Comparison of ENCODE assay signal across 8 mouse cellular contexts in the genomic region with DNA sequence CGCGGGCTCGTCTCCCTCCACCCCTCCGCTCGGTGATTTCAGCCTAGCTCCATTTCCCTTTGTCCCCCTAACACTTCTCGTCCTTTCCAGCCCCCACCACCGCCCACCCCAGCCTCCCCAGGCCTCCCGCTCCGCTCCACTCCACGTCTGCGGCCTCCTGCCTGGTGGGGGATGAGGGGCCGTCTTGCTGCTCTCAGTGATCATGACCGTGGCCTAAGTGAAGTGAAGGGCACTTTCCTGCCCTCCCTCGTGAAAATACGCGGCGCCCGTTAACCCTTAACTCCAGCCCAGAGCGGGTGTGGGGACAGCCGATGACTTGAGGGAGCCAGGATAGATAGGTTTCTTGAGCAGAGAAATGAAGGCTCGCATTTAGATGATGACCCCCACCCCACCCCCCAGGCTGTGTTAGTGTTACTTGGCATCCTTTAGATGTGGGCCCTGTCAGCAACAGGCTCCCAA. TPM values are rescaled to one million over a fixed set of nuclear protein-coding genes. Genes with fewer than 3 reads are reported as not detected.
DNase-seq lines count a peak whose midpoint lies in the region; ATAC-seq and TF ChIP-seq lines count a peak whose summit lies in the region.

No protein-coding gene starts in this region.

- WGBS in forebrain, embryonic 12.5 days, result 1% methylated on average over 21 of the region's 21 CpGs
- WGBS in intestine, embryonic 14.5 days, result under 1% methylated on average over 21 of the region's 21 CpGs
- WGBS in liver, embryonic 15.5 days (ENCODE audit: insufficient replicate concordance), result under 1% methylated on average over 21 of the region's 21 CpGs
- WGBS in olfactory bulb, adult 2 months, result 2% methylated on average over 21 of the region's 21 CpGs

- TF ChIP-seq CTCF in layer of hippocampus, adult 2 months (conservative IDR thresholded peaks at IDR 0.05), result no peak
- no peak for TF ChIP-seq CTCF in brain, embryonic 14.5 days (IDR thresholded peaks at IDR 0.05; ENCODE audit: borderline replicate concordance, extremely low read depth, insufficient read depth, insufficient read length)
- TF ChIP-seq CTCF in olfactory bulb, adult 2 months (IDR thresholded peaks at IDR 0.05; ENCODE audit: insufficient read depth, low read depth, low read length), result no peak

- H3K4me2 ChIP-seq in forebrain, embryonic 12.5 days, result peak overlapping the region; percentile 91
- H3K4me2 ChIP-seq in intestine, embryonic 14.5 days (ENCODE audit: low read length), result peak overlapping the region; percentile 79
- H3K4me2 ChIP-seq in liver, embryonic 15.5 days, result peak overlapping the region; percentile 96

- peaks cover 36% of the 10 kb centered on the region for H3K4me1 ChIP-seq in forebrain, embryonic 12.5 days
- peaks cover 22% of the 10 kb centered on the region for H3K4me1 ChIP-seq in intestine, embryonic 14.5 days (replicated peaks; ENCODE audit: control insufficient read depth, insufficient read depth, low read length)
- peaks cover 69% of the 10 kb centered on the region for H3K4me1 ChIP-seq in liver, embryonic 15.5 days (replicated peaks)
- peaks cover 17% of the 10 kb centered on the region for H3K4me1 ChIP-seq in olfactory bulb, adult 2 months (ENCODE audit: control insufficient read depth, insufficient read depth, low read length)

- no peaks in the 10 kb centered on the region; the same call in 1 of the 2 replicates for H3K27me3 ChIP-seq in forebrain, embryonic 12.5 days
- H3K27me3 ChIP-seq in intestine, embryonic 14.5 days (replicated peaks; ENCODE audit: control insufficient read depth, insufficient read depth, low read length), result no peaks in the 10 kb centered on the region
- peaks cover 26% of the 10 kb centered on the region for H3K27me3 ChIP-seq in liver, embryonic 15.5 days

- peak overlapping the region; percentile 98 for H3K9ac ChIP-seq in forebrain, embryonic 12.5 days
- H3K9ac ChIP-seq in intestine, embryonic 14.5 days (ENCODE audit: low read length), result peak overlapping the region; percentile 89
- peak overlapping the region; percentile 95 for H3K9ac ChIP-seq in liver, embryonic 15.5 days

- no peaks in the 10 kb centered on the region for H3K9me3 ChIP-seq in forebrain, embryonic 12.5 days
- H3K9me3 ChIP-seq in intestine, embryonic 14.5 days (ENCODE audit: control insufficient read depth, low read length), result no peaks in the 10 kb centered on the region
- no peaks in the 10 kb centered on the region for H3K9me3 ChIP-seq in liver, embryonic 15.5 days (replicated peaks)

- no peak for DNase-seq in layer of hippocampus, adult 2 months (ENCODE audit: low spot score in 2 of 2)
- no peak for DNase-seq in layer of hippocampus, postnatal 36 days
- DNase-seq in brain, embryonic 14.5 days (ENCODE audit: low read depth), result peak; percentile 58
- peak; percentile 73 for DNase-seq in intestine, embryonic 14.5 days (ENCODE audit: low spot score)
- no peak for DNase-seq in frontal cortex, adult 2 months (ENCODE audit: extremely low spot score in 1 of 2, low spot score in 1 of 2)

- TF ChIP-seq POLR2A in brain, embryonic 14.5 days (IDR thresholded peaks at IDR 0.05; ENCODE audit: borderline replicate concordance, extremely low read depth, insufficient read depth, insufficient read length, poor library complexity, severe bottlenecking), result no peak
- TF ChIP-seq POLR2A in olfactory bulb, adult 2 months (IDR thresholded peaks at IDR 0.05; ENCODE audit: insufficient read depth, low read depth, low read length), result no peak; the same call in 1 of the 2 replicates

- peaks cover 32% of the 10 kb centered on the region for H3K36me3 ChIP-seq in forebrain, embryonic 12.5 days (replicated peaks)
- H3K36me3 ChIP-seq in intestine, embryonic 14.5 days (ENCODE audit: control insufficient read depth, insufficient read depth, low read length), result peaks cover 32% of the 10 kb centered on the region
- peaks cover 35% of the 10 kb centered on the region for H3K36me3 ChIP-seq in liver, embryonic 15.5 days (replicated peaks)

- peak; percentile 5; the same call in 1 of the 2 replicates for ATAC-seq in forebrain, embryonic 12.5 days (ENCODE audit: low FRiP score)
- peak; percentile 6; the same call in 1 of the 2 replicates for ATAC-seq in intestine, embryonic 14.5 days (replicated peaks; ENCODE audit: low FRiP score, low TSS enrichment, low read depth)
- no peak; the same call in 1 of the 2 replicates for ATAC-seq in liver, embryonic 15.5 days (ENCODE audit: insufficient read depth)

- peak overlapping the region; percentile 100 for H3K27ac ChIP-seq in layer of hippocampus, adult 2 months
- peak overlapping the region; percentile 97 for H3K27ac ChIP-seq in forebrain, embryonic 12.5 days
- peak overlapping the region; percentile 96 for H3K27ac ChIP-seq in intestine, embryonic 14.5 days (ENCODE audit: low read depth)
- peak overlapping the region; percentile 94 for H3K27ac ChIP-seq in liver, embryonic 15.5 days (replicated peaks)
- no peak overlapping the region for H3K27ac ChIP-seq in olfactory bulb, adult 2 months (ENCODE audit: insufficient read depth, low read depth, low read length)

- peak overlapping the region; percentile 82 for H3K4me3 ChIP-seq in layer of hippocampus, adult 2 months
- H3K4me3 ChIP-seq in forebrain, embryonic 12.5 days (replicated peaks), result peak overlapping the region; percentile 99
- peak overlapping the region; percentile 64 for H3K4me3 ChIP-seq in intestine, embryonic 14.5 days (ENCODE audit: low read depth, low read length)
- peak overlapping the region; percentile 98 for H3K4me3 ChIP-seq in liver, embryonic 15.5 days (replicated peaks)
- H3K4me3 ChIP-seq in olfactory bulb, adult 2 months (ENCODE audit: insufficient read depth, low read depth, low read length), result peak overlapping the region; percentile 97

RNA-seq across cellular contexts. Expression of a gene that starts 2.4 kb away (rescaled TPM):
- total RNA-seq in layer of hippocampus, adult 2 months (2021), result 100 to 1,000 TPM; 522 to 554 TPM
- total RNA-seq in layer of hippocampus, postnatal 36 days (2021), result 100 to 1,000 TPM; 533 to 590 TPM
- 281 and 315 TPM in 2 replicates for polyA plus RNA-seq in brain, embryonic 14.5 days (2012; rRNA removed)
- polyA plus RNA-seq in forebrain, embryonic 12.5 days (2016; fragmentation: Nextera tagmentation; extraction: Ambion mirVana), result 413 and 445 TPM in 2 replicates
- 328 and 365 TPM in 2 replicates for polyA plus RNA-seq in intestine, embryonic 14.5 days (2014; fragmentation: Nextera tagmentation; extraction: Ambion mirVana)
- 108 and 113 TPM in 2 replicates for polyA plus RNA-seq in liver, embryonic 15.5 days (2015; fragmentation: Nextera tagmentation; extraction: Ambion mirVana)
- 228 and 397 TPM in 2 replicates for polyA plus RNA-seq in olfactory bulb, adult 2 months (2012; ENCODE audit: insufficient read depth, insufficient read length, low replicate concordance, missing spikeins)
- polyA plus RNA-seq in frontal cortex, adult 2 months (2012; rRNA removed), result 434 and 454 TPM in 2 replicates

RNA-seq across cellular contexts. Expression of a gene that starts 39.8 kb away (rescaled TPM):
- total RNA-seq in layer of hippocampus, adult 2 months (2021), result 10 to 100 TPM; 21.6 to 22.2 TPM
- total RNA-seq in layer of hippocampus, postnatal 36 days (2021), result 10 to 100 TPM; 22.4 to 23.5 TPM
- polyA plus RNA-seq in brain, embryonic 14.5 days (2012; rRNA removed), result 7.1 and 10.2 TPM in 2 replicates
- polyA plus RNA-seq in forebrain, embryonic 12.5 days (2016; fragmentation: Nextera tagmentation; extraction: Ambion mirVana), result 12.9 and 13.6 TPM in 2 replicates
- 18.0 and 18.2 TPM in 2 replicates for polyA plus RNA-seq in intestine, embryonic 14.5 days (2014; fragmentation: Nextera tagmentation; extraction: Ambion mirVana)
- 24.2 and 25.9 TPM in 2 replicates for polyA plus RNA-seq in liver, embryonic 15.5 days (2015; fragmentation: Nextera tagmentation; extraction: Ambion mirVana)
- not detected in 2 replicates for polyA plus RNA-seq in olfactory bulb, adult 2 months (2012; ENCODE audit: insufficient read depth, insufficient read length, low replicate concordance, missing spikeins)
- polyA plus RNA-seq in frontal cortex, adult 2 months (2012; rRNA removed), result 18.6 and 18.8 TPM in 2 replicates

Comparison
In these comparisons a context has a peak if more than half of its experiments do, and no peak if none do; other contexts are left out.
1. DNase-seq: peak in brain, embryonic 14.5 days (single experiment) and intestine, embryonic 14.5 days (single experiment); none in layer of hippocampus, adult 2 months (0 of 2), layer of hippocampus, postnatal 36 days (0 of 2) and frontal cortex, adult 2 months (0 of 2).
2. Peak in every context shown above with its lines, with median percentiles within 50 percentile points of each other: H3K4me3 ChIP-seq, H3K4me2 ChIP-seq and H3K9ac ChIP-seq.